Mouse (Mus musculus) kidney, embryonic 14.5 days (tissue): ENCODE data around the gene Gm13539. TPM values are rescaled to one million over a fixed set of nuclear protein-coding genes. Genes with fewer than 3 reads are reported as not detected.

ENCODE experiments used
- polyA plus RNA-seq: library from polyadenylated mRNA; unstranded; fragments of >200 nt; fragmentation: Nextera tagmentation; extraction: Ambion mirVana; gene quantifications from 2 replicates; pipeline ENCODE4 v1.2.1, GENCODE M21; 2014

The Gm13539 gene
- polyA plus RNA-seq, 1 experiment from 2014 or later = not detected

Other genes starting within 250 kb of the Gm13539 start
- gene Traf2, start 235.3 kb upstream of the Gm13539 start, polyA plus RNA-seq = 30.2 and 34.0 TPM in 2 replicates
- 314 and 436 TPM in 2 replicates for gene Edf1, start 224.4 kb upstream of the Gm13539 start, polyA plus RNA-seq
- gene Mamdc4, start 207.4 kb upstream of the Gm13539 start, polyA plus RNA-seq = 3.3 and 7.5 TPM in 2 replicates
- 229 and 294 TPM in 2 replicates for gene Phpt1, start 207.0 kb upstream of the Gm13539 start, polyA plus RNA-seq
- gene Ajm1, start 200.5 kb upstream of the Gm13539 start, polyA plus RNA-seq = 0.07 and 0.18 TPM in 2 replicates
- gene Rabl6, start 173.7 kb upstream of the Gm13539 start, polyA plus RNA-seq = 59.6 and 81.1 TPM in 2 replicates
- 0.23 and 0.29 TPM in 2 replicates for gene Ccdc183, start 164.6 kb upstream of the Gm13539 start, polyA plus RNA-seq
- 24.3 and 35.0 TPM in 2 replicates for gene Tmem141, start 160.3 kb upstream of the Gm13539 start, polyA plus RNA-seq
- gene Fcna, start 154.2 kb upstream of the Gm13539 start, polyA plus RNA-seq = 1.6 and 1.9 TPM in 2 replicates
- not detected in 2 replicates for gene Lcn8, start 129.1 kb upstream of the Gm13539 start, polyA plus RNA-seq
- not detected in 2 replicates for gene Lcn5, start 124.3 kb upstream of the Gm13539 start, polyA plus RNA-seq
- not detected in 2 replicates for gene Lcn6, start 105.5 kb upstream of the Gm13539 start, polyA plus RNA-seq
- not detected in 2 replicates for gene Lcn10, start 99.5 kb upstream of the Gm13539 start, polyA plus RNA-seq
- gene Obp2a, start 82.2 kb upstream of the Gm13539 start, polyA plus RNA-seq = not detected in 2 replicates
- gene Bmyc, start 75.5 kb upstream of the Gm13539 start, polyA plus RNA-seq = 83.2 and 93.7 TPM in 2 replicates
- not detected in 2 replicates for gene Obp2b, start 45.2 kb upstream of the Gm13539 start, polyA plus RNA-seq
- 0.45 TPM in 1 of 2 replicates, not detected in the other for gene Lcn3, start 16.7 kb upstream of the Gm13539 start, polyA plus RNA-seq
- not detected in 2 replicates for gene Lcn11, start 5.2 kb upstream of the Gm13539 start, polyA plus RNA-seq
- gene Glt6d1, start 33.6 kb downstream of the Gm13539 start, polyA plus RNA-seq = not detected in 2 replicates
- not detected in 2 replicates for gene Lcn9, start 40.9 kb downstream of the Gm13539 start, polyA plus RNA-seq
- gene Sohlh1, start 65.0 kb downstream of the Gm13539 start, polyA plus RNA-seq = not detected in 2 replicates
- 0.07 and 0.67 TPM in 2 replicates for gene Kcnt1, start 81.5 kb downstream of the Gm13539 start, polyA plus RNA-seq
- gene Camsap1, start 201.0 kb downstream of the Gm13539 start, polyA plus RNA-seq = 12.6 and 24.8 TPM in 2 replicates
- 80.0 and 94.3 TPM in 2 replicates for gene Ubac1, start 239.5 kb downstream of the Gm13539 start, polyA plus RNA-seq